Mouse (Mus musculus) heart, adult 2 months (tissue): ENCODE measurements around the gene Gm7271. TPM values are rescaled to one million over a fixed set of nuclear protein-coding genes. Genes with fewer than 3 reads are reported as not detected.
A peak's percentile ranks its signal among the peaks of the same experiment; 100 is the strongest.

ENCODE experiments used
- DNase-seq, 2 experiments: peaks; one replicate each; pipeline ENCODE4 v3.0.0; 2021
- H3K27ac ChIP-seq: fragments of 200-600 bp; 2 replicates; pipeline ENCODE4 v1.8.1; 2022
- H3K27me3 ChIP-seq: fragments of 200-500 bp; 2 replicates; pipeline ENCODE4 v1.6.1; 2012; ENCODE audit warnings: mild to moderate bottlenecking, low read length, inconsistent platforms, mixed read lengths; ENCODE audit not compliant: control insufficient read depth, insufficient read depth
- H3K36me3 ChIP-seq: fragments of 200-500 bp; 2 replicates; pipeline ENCODE4 v1.6.1; 2012; ENCODE audit warnings: low read length, inconsistent platforms; ENCODE audit not compliant: control insufficient read depth, insufficient read depth
- H3K4me1 ChIP-seq: fragments of 200-500 bp; 2 replicates; pipeline ENCODE4 v1.6.1; 2011; ENCODE audit warnings: low read length; ENCODE audit not compliant: control insufficient read depth, insufficient read depth
- H3K4me3 ChIP-seq: fragments of 200-600 bp; 2 replicates; pipeline ENCODE4 v1.8.1; 2022
- H3K79me2 ChIP-seq: fragments of 200-500 bp; replicated peaks from 2 replicates; pipeline ENCODE4 v1.6.1; 2012; ENCODE audit warnings: mild to moderate bottlenecking, inconsistent platforms, low read length, moderate library complexity, mixed read lengths; ENCODE audit not compliant: control insufficient read depth, insufficient read depth
- H3K9ac ChIP-seq: fragments of 200-500 bp; 2 replicates; pipeline ENCODE4 v1.6.1; 2012; ENCODE audit warnings: low read depth, mild to moderate bottlenecking, control low read depth, inconsistent platforms, low read length, mixed read lengths
- CTCF ChIP-seq: fragments of 200-600 bp; IDR thresholded peaks from 2 replicates; pipeline ENCODE4 v1.8.1; 2022; ENCODE audit warnings: antibody characterized with exemption, mild to moderate bottlenecking, moderate library complexity
- EP300 ChIP-seq: fragments of 200-500 bp; IDR thresholded peaks from 2 replicates; pipeline ENCODE4 v1.6.1; 2011; ENCODE audit warnings: low read depth, low read length, control low read depth; ENCODE audit not compliant: insufficient read depth
- POLR2A ChIP-seq: fragments of 200-500 bp; IDR thresholded peaks from 2 replicates; pipeline ENCODE4 v1.6.1; 2011; ENCODE audit warnings: mild to moderate bottlenecking, low read depth, low read length, control low read depth; ENCODE audit not compliant: insufficient read depth
- WGBS: fragments of 180-500 bp; shearing (Covaris S2); methylation state at CpG from one replicate; pipeline ENCODE4 v1.1.7; 2018; 5-methylcytosine and 5-hydroxymethylcytosine counted together
- intact Hi-C: fragments of 180-260 bp; cut with DNase I; formaldehyde crosslinking; loops from one replicate; pipeline ENCODE4 v1.15.1; 2025
- polyA plus RNA-seq: library from polyadenylated mRNA; depleted of rRNA; stranded (reverse); fragments of >200 nt; gene quantifications from 2 replicates; pipeline ENCODE4 v1.2.3, GENCODE M21; 2012; rRNA removed
- total RNA-seq, 2 experiments: library from RNA; stranded (reverse); gene quantifications; 2 replicates each; pipeline ENCODE4 v1.2.3; 2021

Gm7271 gene
- total and polyA plus RNA-seq, 3 experiments: not detected

DNA sequence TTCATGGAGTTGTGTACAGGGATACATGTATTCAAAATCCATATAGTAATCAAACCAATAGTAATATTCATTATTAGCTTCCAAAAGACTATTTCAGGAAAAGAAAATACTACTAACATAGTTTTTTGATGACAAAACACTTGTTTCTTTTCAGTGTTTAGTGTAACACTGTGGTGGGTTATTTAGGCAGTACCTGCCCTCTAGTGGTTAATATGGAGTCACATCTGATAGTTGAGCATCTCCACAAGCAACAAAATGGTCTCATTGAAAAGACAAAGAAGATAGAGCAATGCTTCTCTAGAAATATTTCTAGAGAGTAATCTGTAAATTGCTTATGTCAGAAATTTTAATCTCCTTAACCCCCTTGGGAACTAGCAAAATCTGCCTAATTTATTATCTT, 57.0 kb downstream of the Gm7271 start:
- peak overlapping the region; percentile 57 for H3K27ac ChIP-seq

DNA sequence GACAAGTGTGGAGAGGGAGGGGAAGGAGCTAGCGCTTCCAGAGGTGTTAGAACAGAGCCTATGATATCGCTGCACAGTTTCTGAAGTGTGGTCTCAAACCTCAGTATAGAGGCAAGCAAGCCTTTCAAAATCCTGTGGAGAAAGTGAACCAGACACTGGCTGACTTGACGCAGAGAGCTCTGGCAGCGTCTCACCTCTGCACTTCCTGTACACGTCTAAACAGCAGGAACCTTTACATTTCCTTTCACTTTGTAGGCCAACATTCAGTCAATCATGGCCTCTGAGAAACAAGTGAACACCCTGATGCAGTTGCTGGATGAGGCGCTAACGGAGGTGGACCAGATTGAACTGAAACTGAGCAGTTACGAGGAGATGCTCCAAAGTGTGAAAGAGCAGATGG, 59.4 kb downstream of the Gm7271 start:
- no peaks in the 10 kb centered on the region for H3K27me3 ChIP-seq
- no peaks in the 10 kb centered on the region for H3K79me2 ChIP-seq
- H3K9ac ChIP-seq: no peak overlapping the region
- no peak overlapping the region for H3K4me3 ChIP-seq
- WGBS: 76% methylated on average over 8 of the region's 8 CpGs
- intact Hi-C loops: loop anchor here (5.0 kb wide), 1 partner anchor 681 kb away; no protein-coding TSS in a partner anchor
- DNase-seq: no peak
- no peak overlapping the region for H3K27ac ChIP-seq
- H3K36me3 ChIP-seq: no peaks in the 10 kb centered on the region; the same call in none of the 2 replicates
- TF ChIP-seq CTCF (no peak), EP300 (no peak), POLR2A (no peak)
- no peaks in the 10 kb centered on the region for H3K4me1 ChIP-seq

More for the DNA sequence above, 57.0 kb downstream of the Gm7271 start:
- H3K36me3 ChIP-seq: no peaks in the 10 kb centered on the region; the same call in none of the 2 replicates
- no peaks in the 10 kb centered on the region for H3K79me2 ChIP-seq
- H3K4me1 ChIP-seq: no peaks in the 10 kb centered on the region
- intact Hi-C loops: loop anchor here (5.0 kb wide), 1 partner anchor 679 kb away; no protein-coding TSS in a partner anchor
- no peak overlapping the region for H3K9ac ChIP-seq
- H3K27me3 ChIP-seq: no peaks in the 10 kb centered on the region
- no peak for DNase-seq
- H3K4me3 ChIP-seq: peak overlapping the region; percentile 11; the same call in 1 of the 2 replicates
- TF ChIP-seq POLR2A: no peak
- peak; percentile 83 for TF ChIP-seq CTCF

- TF ChIP-seq POLR2A (no peak), CTCF (no peak), EP300 (no peak)
Measured at GRCm38 (mm10) chr5:76550426-76550825, 66.6 kb downstream of the Gm7271 start.

DNA sequence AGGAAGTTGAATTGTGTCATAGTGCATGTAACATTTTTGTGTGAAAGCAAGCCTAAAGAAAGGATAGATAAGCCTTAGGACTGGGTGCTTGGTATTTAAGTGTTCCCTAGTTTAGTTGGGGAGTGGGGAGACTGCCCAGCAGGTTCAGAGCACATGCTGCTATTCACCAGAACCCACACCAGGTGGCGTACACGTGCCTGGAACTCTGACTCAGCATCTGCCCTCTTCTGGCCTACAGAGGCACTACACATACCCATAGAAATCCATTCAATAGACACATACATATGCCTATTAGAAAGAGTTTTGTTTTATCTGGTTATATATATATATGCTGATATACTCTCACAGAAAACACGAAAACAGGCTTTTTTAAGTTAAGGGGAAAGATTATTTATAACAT, 81.5 kb downstream of the Gm7271 start:
- intact Hi-C loops: no loop called here
- no peaks in the 10 kb centered on the region for H3K79me2 ChIP-seq
- DNase-seq: peak; percentile 43 to 45
- peaks cover 2% of the 10 kb centered on the region; the same call in 1 of the 2 replicates for H3K36me3 ChIP-seq
- no peak overlapping the region for H3K9ac ChIP-seq
- TF ChIP-seq EP300 (peak; percentile 72), POLR2A (no peak)
- no peak overlapping the region for H3K27ac ChIP-seq
- no peaks in the 10 kb centered on the region for H3K4me1 ChIP-seq
- no peaks in the 10 kb centered on the region for H3K27me3 ChIP-seq
- H3K4me3 ChIP-seq: no peak overlapping the region
- WGBS: 30% methylated on average over 3 of the region's 3 CpGs

More at GRCm38 (mm10) chr5:76550426-76550825, 66.6 kb downstream of the Gm7271 start:
- Histone ChIP-seq H3K27me3 (no peaks in the 10 kb centered on the region), H3K36me3 (no peaks in the 10 kb centered on the region; the same call in 1 of the 2 replicates), H3K27ac (no peak overlapping the region), H3K4me3 (no peak overlapping the region), H3K79me2 (no peaks in the 10 kb centered on the region), H3K9ac (no peak overlapping the region), H3K4me1 (no peaks in the 10 kb centered on the region)
- intact Hi-C loops: no loop called here
- WGBS: 52% methylated on average over 8 of the region's 8 CpGs
- DNase-seq: no peak

Other genes with a start within 250 kb of the Gm7271 start
- gene Clock, start 179.2 kb upstream of the Gm7271 start, total RNA-seq: 10 to 100 TPM; 29.4 to 35.3 TPM
- 11.1 and 23.7 TPM in 2 replicates for gene Clock, start 179.2 kb upstream of the Gm7271 start, polyA plus RNA-seq
- gene Pdcl2, start 152.9 kb upstream of the Gm7271 start, total RNA-seq: not detected
- gene Pdcl2, start 152.9 kb upstream of the Gm7271 start, polyA plus RNA-seq: not detected in 2 replicates
- gene Nmu, start 120.3 kb upstream of the Gm7271 start, total RNA-seq: not detected
- gene Nmu, start 120.3 kb upstream of the Gm7271 start, polyA plus RNA-seq: not detected in 2 replicates
- gene Exoc1, start 45.3 kb downstream of the Gm7271 start, total RNA-seq: 10 to 100 TPM; 11.2 to 15.2 TPM
- gene Exoc1, start 45.3 kb downstream of the Gm7271 start, polyA plus RNA-seq: 9.0 and 13.9 TPM in 2 replicates
- gene Cep135, start 104.7 kb downstream of the Gm7271 start, total RNA-seq: 1 to 10 TPM; 3.0 to 3.5 TPM
- gene Cep135, start 104.7 kb downstream of the Gm7271 start, polyA plus RNA-seq: 0.94 and 1.4 TPM in 2 replicates
- 1 to 10 TPM; 1.5 to 2.4 TPM for gene C530008M17Rik, start 172.5 kb downstream of the Gm7271 start, total RNA-seq
- 2.8 and 5.4 TPM in 2 replicates for gene C530008M17Rik, start 172.5 kb downstream of the Gm7271 start, polyA plus RNA-seq